Mouse (Mus musculus) inflammation-experienced regulatory T-cells, adult 6 months (primary cell): Measurements from ENCODE around the gene Ifi214. TPM values are rescaled to one million over a fixed set of nuclear protein-coding genes. Genes with fewer than 3 reads are reported as not detected.
"Not testable (repeated sequence)": the region's sequence is repeated elsewhere in the genome, so short reads cannot be mapped to it uniquely, and the experiment has no call there.

Source experiments
- ATAC-seq: one replicate; pipeline ENCODE4 v1.8.0; 2017
- polyA plus RNA-seq, 3 experiments: library from polyadenylated mRNA; unstranded; fragments of 100-300 nt; shearing (Covaris generic); gene quantifications; one replicate each; pipeline ENCODE4 v1.2.1; 2017

Ifi214 gene
- 10 to 100 TPM; 19.8 to 28.9 (median 23.0) TPM for polyA plus RNA-seq

GRCm38 (mm10) chr1:173535791-173536190, at the start of gene Ifi214:
Gene Ifi214, minus strand, starts transcription at chr1:173535957.
- peak; percentile 74 for ATAC-seq

- ATAC-seq = no peak
Observed at GRCm38 (mm10) chr1:173579921-173580585, 44.3 kb upstream of the Ifi214 start.

DNA sequence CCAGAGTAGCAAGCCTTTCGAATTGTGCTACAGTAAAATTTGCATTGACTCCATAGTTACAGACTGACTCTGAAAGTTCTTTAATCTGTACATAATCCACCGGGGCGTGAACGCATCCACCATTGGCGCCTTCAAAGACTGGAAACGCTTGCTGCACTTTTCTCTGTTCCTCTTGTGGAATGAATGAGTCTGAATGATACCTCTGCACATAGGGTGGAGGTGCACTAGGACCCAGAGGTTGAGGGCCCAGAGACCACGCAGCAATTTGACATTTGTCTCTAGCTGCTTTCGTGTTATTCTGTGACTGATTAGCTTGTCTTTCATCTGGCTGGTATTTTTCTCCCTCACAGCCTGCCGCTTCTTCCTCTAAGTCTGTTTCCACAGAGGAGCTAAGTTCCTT, 43.3 kb upstream of the Ifi214 start:
- ATAC-seq = no peak

DNA sequence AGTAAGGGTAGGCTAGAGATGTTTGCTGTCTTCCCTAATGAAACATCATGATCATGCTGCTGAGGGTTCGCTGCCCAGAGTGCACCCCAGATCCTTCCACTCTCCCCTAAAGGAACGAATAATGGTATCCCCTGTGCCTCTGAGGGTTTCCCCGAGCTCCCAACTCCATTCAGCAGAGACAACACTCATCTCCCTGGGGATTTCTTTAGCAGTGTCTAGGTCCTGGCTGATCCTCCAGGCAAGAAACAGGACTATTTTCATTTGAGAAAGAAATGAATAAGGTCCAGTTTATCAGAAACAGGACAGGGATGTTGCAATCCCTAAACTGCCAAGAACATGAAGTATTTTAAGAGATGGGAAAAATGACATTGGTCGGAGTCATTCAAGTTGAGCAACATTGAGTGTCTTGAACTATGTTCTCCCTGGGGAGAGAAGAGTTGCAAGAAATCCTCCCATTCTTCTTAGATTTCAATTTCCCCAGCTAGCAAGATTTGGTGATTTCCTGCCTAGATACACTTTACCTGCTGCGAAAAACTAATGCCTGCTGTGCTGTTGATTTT, 14.8 kb upstream of the Ifi214 start:
- ATAC-seq = not testable (repeated sequence)

GRCm38 (mm10) chr1:173548798-173549197, 13.0 kb upstream of the Ifi214 start:
- peak; percentile 50 for ATAC-seq

DNA sequence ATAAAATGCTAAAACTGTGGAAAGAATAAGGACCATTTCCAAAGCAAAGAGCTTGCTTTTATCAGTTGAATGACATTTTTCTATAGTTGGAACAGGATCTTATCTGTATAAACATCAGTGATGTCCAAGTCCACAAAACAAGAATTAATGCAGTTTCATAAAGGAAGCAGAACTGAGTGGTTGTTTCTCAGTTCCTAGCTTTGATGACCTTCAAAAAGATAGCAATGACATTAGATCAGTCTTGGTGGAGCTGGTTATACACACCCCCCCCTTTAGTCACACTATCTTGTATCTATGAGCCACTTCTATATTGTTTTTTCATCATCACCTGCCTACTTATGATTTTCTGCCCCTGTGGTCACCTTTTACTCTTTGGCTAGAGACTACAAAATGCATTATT, 14.3 kb downstream of the Ifi214 start:
- no peak for ATAC-seq

GRCm38 (mm10) chr1:173510595-173510994, 25.2 kb downstream of the Ifi214 start:
- peak; percentile 61 for ATAC-seq

DNA sequence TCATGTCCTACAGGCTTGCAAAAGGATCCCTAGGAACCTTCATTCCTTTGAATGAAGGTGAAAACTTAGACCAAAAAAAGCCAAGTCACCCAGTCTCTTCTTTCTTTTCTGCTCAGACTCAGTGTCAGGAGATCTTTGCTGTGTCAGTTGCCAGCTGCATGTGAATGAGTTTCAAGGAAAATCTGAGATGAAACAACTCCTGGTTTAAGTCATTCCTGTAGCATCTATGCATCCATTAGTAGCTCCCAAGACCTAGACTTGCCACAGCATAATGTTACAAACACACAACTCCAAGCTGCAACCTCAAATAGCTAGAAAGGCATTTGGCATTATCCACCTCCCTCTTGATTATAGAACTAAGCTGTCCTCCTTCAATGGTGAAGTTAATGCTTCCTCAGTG, 44.3 kb downstream of the Ifi214 start:
- ATAC-seq = peak; percentile 19

DNA sequence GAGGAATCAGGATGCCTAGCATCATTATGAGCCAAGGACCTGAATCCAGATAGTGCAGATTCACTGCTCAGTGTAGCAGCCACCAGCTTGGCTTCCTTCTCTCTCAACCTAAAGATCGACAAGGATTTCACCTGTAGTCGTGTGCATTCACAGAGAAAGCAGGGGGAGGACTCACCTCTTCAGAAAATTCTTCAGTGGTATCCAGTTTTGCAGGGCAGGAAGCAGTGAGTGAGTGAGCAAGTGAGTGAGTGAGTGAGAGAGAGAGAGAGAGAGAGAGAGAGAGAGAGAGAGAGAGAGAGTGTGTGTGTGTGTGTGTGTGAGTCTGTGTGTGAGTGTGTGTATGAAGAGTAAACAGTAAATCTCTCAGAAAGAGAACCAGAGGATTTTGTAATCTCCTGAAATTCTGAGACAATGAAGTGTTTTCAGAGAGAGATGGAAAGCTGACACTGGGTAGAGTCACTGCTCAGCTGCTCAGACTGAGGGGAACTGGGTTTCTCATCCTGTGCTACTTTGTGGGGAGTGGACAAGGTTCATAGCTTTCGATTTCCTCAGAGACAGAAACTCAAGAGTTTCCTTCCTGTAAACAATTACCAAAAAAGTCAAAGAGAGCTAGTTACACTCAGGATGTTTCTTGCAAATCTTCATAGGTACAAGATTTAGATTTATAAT, 44.8 kb downstream of the Ifi214 start, which contains the start of gene Ifi206:
Gene Ifi206 (minus strand): TSS at position 230 of the 669 bp plus-strand sequence.
- peak; percentile 97 for ATAC-seq

GRCm38 (mm10) chr1:173481182-173481574, 54.6 kb downstream of the Ifi214 start:
- not testable (repeated sequence) for ATAC-seq

GRCm38 (mm10) chr1:173480399-173481181, 55.2 kb downstream of the Ifi214 start:
- ATAC-seq = not testable (repeated sequence)

Other genes starting within 250 kb of the Ifi214 start
- gene Ackr1, start 202.2 kb downstream of the Ifi214 start, polyA plus RNA-seq = not detected
- 10 to 100 TPM; 49.6 to 69.8 (median 61.1) TPM for gene Aim2, start 185.1 kb downstream of the Ifi214 start, polyA plus RNA-seq
- gene Cadm3, start 168.3 kb downstream of the Ifi214 start, polyA plus RNA-seq = under 1 TPM in 1 of 3 experiments, not detected in 2; 0.11 TPM
- gene Ifi206, start 44.9 kb downstream of the Ifi214 start, polyA plus RNA-seq = 10 to 100 TPM; 57.4 to 70.4 (median 60.4) TPM
- gene Ifi213, start 63.3 kb upstream of the Ifi214 start, polyA plus RNA-seq = 10 to 100 TPM; 54.7 to 61.9 (median 56.4) TPM
- gene Ifi209, start 95.0 kb upstream of the Ifi214 start, polyA plus RNA-seq = 100 to 1,000 TPM; 164 to 254 (median 167) TPM
- gene Ifi208, start 137.7 kb upstream of the Ifi214 start, polyA plus RNA-seq = 10 to 100 TPM; 52.2 to 73.3 (median 72.7) TPM
- gene Ifi207, start 205.8 kb upstream of the Ifi214 start, polyA plus RNA-seq = under 1 TPM in 2 of 3 experiments, not detected in 1; 0.16 to 0.50 TPM
- 1 to 10 TPM in 1 of 3 experiments, under 1 TPM in 2; 0.38 to 3.6 (median 0.42) TPM for gene Ifi204, start 231.0 kb upstream of the Ifi214 start, polyA plus RNA-seq